Mouse (Mus musculus): ENCODE measurements around the gene Rabgap1l.
"Not testable (repeated sequence)": the region's sequence is repeated elsewhere in the genome, so short reads cannot be mapped to it uniquely, and the experiment has no call there.

Rabgap1l gene

DNA sequence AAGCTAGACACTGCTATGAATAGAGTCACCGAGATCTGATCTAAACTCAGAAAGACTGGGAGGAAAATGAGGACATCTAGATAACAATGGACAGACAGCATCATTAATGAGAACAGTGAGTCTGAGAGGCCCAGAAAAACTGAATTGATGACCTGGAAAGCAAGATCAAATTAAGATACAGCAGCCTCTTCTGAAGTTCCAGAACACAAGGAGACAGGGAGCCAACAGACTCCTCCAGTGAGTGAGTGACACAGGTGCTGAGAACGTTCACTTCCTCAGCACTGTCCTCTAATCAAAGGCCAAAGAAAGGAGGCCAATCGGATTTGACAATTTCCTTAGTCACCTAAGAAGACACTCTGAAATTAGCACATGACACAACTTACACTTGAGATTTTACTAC, 307.3 kb downstream of the Rabgap1l start:
- DNase-seq (ENCODE audit: low read depth), result no peak

DNA sequence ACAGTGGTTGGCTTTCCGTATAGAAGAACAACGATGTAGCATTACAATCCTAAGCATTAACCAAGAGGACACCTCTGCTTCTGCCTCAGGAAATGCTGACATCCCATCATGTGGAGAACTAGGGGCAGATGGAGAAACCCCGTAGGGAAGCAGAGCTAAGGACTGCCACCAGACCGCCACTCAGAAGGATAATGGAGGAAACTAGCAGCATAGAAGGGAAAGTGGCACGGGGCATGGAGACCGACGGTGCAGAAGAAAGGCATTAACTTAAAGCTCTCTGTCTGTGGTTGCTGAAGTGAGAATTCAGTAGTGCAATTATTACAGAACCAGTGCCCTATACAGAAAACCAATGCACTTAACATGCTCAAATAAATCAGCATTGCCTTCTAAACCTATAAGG, 308.0 kb downstream of the Rabgap1l start:
- no peak for DNase-seq (ENCODE audit: low read depth)

GRCm38 (mm10) chr1:160481643-160482042, 311.4 kb downstream of the Rabgap1l start:
- DNase-seq (ENCODE audit: low read depth), result no peak

DNA sequence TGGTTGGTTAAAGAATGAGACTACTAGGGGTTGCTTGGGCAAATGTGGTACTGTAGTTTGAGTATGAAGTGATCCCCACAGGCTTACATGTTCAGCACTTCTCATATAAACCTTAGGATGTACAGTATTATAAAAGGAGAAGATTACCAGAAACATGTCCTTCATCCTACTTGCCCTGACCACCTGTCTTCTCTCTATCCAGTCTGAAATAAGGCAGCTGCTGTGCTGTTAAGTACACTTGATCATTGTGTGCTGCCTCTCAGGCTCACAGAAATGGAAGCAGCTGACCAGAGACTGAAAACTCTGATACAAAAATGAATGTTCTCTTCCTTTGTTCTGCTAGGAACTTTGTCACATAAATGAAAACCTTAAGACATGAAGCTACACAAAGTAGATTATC, 325.6 kb downstream of the Rabgap1l start:
- DNase-seq (ENCODE audit: low read depth), result no peak

DNA sequence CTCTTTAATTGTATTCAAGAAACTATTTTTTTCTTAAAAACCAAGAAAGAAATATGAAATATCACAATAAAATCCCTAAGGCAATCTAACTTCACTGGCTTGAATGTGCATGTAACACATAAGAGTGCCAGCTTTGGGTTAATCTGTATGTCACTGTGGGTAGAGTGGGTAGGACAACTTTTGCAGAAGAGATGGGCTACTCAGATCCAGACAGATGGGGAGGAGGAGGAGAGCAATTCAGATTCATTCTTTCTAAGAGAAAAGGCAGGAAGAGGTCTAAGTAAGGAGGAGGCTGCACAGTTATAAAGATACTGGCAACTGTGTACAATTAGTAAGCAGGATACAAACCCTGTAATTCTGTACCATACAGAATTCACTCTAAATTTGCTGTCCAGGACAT, 327.8 kb downstream of the Rabgap1l start:
- DNase-seq (ENCODE audit: low read depth), result no peak

- no peak for DNase-seq (ENCODE audit: low read depth)
These were observed 328.9 kb downstream of the Rabgap1l start for GRCm38 (mm10) chr1:160464148-160464547.

GRCm38 (mm10) chr1:160460346-160460745, 332.7 kb downstream of the Rabgap1l start:
- no peak for DNase-seq (ENCODE audit: low read depth)

DNA sequence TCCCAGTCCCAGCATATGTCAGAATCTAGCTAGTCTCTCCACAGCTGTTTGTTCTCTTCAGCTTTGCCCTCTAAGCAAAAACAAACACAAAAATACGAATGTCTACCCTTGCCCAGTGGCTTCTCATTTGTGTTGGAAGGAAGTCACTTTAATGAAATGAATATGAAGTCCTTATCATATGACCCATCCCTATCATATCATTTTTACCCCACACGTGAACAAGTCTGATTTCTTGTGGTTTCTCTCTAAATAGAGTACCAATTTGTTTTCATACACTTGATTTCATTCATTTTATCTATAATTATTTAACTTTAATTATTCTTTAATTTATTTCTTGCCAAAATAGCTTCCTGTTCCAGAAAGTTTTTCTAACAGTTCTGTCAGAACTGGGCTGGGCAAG, 341.3 kb downstream of the Rabgap1l start:
- no peak for DNase-seq (ENCODE audit: low read depth)

- DNase-seq (ENCODE audit: low read depth), result no peak
These were observed 344.3 kb downstream of the Rabgap1l start for GRCm38 (mm10) chr1:160448681-160449080.

GRCm38 (mm10) chr1:160446823-160447222, 346.2 kb downstream of the Rabgap1l start:
- no peak for DNase-seq (ENCODE audit: low read depth)

- no peak for DNase-seq (ENCODE audit: low read depth)
These were observed 349.5 kb downstream of the Rabgap1l start for GRCm38 (mm10) chr1:160443506-160443905.

DNA sequence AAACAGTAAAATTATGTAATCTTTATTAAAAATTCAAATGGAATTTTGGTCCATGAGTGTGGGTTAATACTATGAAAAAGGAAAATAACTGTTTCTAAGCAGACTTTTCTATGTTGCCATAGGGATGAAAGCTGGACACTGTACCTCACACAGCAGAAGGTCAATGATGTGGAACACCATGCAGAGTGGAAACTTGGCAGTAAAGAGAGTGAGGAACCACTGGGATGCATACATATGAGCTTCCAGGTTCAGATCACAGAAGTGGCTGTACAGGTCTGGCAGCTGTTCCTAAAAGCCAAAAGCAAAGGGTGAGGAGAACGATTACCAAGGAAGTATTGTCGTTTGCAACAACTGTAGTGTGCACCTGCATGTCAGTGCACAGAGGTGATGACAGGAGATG, 351.3 kb downstream of the Rabgap1l start:
- no peak for DNase-seq (ENCODE audit: low read depth)

GRCm38 (mm10) chr1:160441161-160441560, 351.9 kb downstream of the Rabgap1l start:
- DNase-seq (ENCODE audit: low read depth), result peak; percentile 1

DNA sequence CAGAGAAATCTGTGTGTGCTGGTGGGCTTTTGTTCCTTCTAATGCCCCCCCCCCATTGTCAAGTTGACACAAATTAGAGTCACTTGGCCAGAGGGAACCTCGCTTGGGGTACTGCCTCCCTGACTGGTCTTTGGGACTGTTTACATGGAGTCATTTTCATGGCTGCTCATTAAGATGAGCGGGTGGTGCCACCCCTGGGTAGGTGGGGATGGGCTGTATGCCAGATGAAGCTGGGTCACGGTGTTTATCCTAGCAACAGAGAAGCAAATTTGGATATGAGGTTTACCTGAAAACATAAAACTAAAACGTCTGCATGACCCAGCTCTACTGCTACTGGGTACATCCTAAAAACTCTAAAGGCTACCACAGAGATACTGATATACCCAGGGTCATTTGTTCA, 354.2 kb downstream of the Rabgap1l start:
- no peak for DNase-seq (ENCODE audit: low read depth)

- DNase-seq (ENCODE audit: low read depth), result no peak
These were observed 375.7 kb downstream of the Rabgap1l start for GRCm38 (mm10) chr1:160417196-160417854.

- DNase-seq (ENCODE audit: low read depth), result no peak
These were observed 382.2 kb downstream of the Rabgap1l start for GRCm38 (mm10) chr1:160410822-160411221.

DNA sequence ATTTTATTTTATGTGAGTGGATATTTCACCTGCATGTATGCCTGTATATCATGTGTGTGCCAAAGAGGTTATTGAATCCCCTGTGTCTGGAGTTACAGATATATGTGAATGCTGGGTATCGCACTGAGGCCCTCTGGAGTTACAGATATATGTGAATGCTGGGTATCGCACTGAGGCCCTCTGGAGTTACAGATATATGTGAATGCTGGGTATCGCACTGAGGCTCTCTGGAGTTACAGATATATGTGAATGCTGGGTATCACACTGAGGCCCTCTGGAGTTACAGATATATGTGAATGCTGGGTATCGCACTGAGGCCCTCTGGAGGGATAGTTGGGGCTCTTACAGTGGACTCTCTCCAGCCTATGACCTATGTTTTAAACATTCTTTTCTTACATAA, 383.3 kb downstream of the Rabgap1l start:
- not testable (repeated sequence) for DNase-seq (ENCODE audit: low read depth)

DNA sequence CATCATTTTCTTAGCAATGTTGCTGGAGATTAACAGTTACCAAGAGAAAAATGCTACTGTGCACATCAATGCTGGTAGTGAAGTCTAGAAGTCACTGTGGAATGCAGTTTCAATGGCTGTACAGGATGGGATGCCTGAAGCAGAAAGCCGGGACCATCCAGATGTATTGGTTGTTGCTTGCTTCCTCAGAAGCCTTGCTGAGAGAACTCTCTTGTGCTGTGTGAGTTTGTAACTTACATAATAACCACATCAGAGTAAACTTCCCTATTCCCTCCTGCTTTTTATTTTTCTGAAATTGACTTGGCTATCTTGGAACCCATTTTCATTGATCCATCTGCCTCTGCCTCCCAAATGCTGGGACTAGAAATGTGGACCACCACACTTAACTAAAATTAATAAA, 383.9 kb downstream of the Rabgap1l start:
- no peak for DNase-seq (ENCODE audit: low read depth)

DNA sequence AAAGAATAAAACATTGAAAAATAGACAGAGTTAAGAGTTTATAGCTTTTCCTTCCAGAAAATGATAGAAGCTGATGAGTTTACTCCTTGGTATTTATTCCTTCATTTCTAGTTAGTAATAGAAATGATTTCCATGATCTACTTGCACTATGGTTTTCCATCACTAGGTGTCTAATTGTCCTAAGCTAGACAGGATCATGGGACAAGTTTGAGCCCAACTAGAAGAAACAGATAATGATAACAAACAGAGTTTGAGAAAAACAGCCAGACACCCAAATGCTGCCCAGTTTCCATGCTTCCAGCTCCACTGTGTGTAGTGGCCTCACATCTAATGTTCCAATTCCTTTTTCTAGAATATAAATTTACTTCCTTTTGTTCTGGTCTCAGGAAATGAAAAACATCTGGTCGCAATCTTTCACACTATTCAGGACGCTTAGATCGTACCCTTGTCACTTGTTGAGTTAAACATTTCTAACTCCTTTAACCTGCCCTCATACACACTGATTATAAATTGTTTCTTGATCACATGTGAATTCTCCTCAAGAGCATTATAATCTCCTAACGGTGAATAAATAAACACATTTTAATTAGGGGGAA, 384.6 kb downstream of the Rabgap1l start:
- DNase-seq (ENCODE audit: low read depth), result no peak

DNA sequence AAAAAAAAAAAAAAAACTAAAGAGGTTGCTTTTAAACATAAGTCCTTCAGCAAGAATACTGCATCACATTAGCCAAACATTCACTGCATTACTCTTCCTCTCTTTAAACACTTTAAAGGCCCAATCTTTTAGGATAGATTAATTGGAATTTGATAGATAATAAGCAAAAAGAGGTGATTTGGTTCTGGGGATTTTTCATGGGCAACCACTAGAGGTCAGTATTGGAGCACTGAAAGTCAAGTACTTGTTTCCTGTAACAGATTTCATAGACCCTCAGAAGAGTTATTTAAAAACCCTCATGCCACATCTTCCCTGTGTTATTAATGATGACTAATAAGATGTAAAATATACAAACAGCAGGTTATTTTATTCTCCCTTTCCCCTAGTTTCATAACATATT, 393.6 kb downstream of the Rabgap1l start:
- DNase-seq (ENCODE audit: low read depth), result peak; percentile 49

DNA sequence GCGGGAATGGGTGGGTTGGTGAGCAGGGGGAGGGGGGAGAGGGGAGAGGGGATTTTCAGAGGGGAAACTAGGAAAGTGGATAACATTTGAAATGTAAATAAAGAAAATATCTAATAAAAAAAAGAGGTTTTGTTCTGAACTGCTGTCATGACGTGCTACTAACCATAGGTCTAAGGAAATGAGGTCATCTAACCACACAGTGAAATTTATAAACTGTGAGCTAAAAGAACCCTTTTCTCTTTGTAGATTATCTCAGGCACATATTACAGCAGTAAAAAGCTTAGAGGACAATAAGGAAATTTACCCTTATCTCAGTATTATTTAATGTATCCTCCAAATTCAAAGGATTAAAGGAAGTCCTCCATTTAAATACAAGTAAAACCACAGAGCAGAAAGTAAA, 396.0 kb downstream of the Rabgap1l start:
- no peak for DNase-seq (ENCODE audit: low read depth)

DNA sequence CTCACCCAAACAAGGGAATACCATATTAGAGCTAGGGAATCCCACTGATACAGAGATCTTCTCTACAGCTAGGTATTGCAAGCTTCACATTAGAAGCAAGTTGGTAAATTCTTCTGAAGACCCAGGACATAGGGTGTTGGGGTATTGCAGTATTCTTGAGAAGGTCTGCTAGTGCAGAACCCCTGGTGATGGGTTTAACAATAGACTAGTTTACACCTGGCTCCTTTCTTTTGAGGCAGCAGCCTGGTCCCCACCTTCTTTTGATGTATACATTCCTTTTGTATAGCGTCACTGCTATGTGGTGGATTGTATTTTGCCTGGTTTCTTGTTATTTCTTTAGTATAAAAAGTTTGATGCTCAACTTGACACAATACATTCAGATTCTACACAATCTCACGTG, 405.6 kb downstream of the Rabgap1l start:
- DNase-seq (ENCODE audit: low read depth), result no peak

DNA sequence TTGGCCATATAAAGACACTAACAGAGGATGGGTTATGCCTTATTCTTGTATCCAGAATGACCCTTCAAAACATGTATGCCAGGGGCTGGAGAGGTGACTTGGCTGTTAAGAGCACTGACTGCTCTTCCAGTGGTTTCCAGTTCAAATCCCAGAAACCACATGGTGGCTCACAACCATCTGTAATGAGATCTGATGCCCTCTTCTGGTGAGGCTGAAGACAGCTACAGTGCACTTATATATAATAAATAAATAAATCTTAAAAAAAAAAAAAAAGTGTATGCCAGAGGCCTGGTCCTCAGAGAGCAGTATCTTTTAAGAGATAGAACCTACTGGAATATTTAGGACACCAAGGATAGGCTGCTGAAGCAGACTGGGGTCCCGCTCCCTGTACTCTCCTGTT, 414.6 kb downstream of the Rabgap1l start:
- no peak for DNase-seq (ENCODE audit: low read depth)
